Mouse (Mus musculus): ENCODE results near the gene Ltbp1. TPM values are rescaled to one million over a fixed set of nuclear protein-coding genes. Genes with fewer than 3 reads are reported as not detected.

Ltbp1 gene
- polyA plus RNA-seq, 1 experiment from 2014 or later, result 2.5 TPM

DNA sequence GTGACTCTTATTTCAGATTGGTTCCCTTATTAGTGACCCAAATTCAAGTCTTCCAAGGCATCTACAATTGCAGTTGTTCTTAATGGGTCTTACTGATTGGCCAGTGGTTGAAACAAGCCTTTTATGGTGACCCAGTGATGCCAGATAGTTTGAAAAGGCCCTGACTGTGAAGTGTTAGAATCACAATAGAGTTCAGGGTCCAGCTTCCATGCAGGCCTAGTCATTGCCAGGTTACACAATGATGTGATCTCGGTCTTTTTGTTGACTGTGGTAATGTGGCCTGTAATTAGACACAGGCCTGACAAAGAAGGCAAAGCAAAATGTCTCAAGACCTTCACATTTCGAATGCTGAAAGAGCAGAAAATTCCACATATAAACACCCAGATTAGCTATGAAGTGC is 227.8 kb downstream of the Ltbp1 start:
- no peak overlapping the region for H3K4me2 ChIP-seq (ENCODE audit: low read length)
- ATAC-seq (ENCODE audit: low FRiP score, low TSS enrichment) (no peak), DNase-seq (no peak)
- H3K9ac ChIP-seq (replicated peaks; ENCODE audit: low read length), result no peak overlapping the region
- H3K4me1 ChIP-seq (ENCODE audit: control insufficient read depth, insufficient read depth, low read length), result no peaks in the 10 kb centered on the region
- no peaks in the 10 kb centered on the region for H3K27me3 ChIP-seq (ENCODE audit: control insufficient read depth, insufficient read depth, low read length)
- H3K9me3 ChIP-seq (ENCODE audit: control insufficient read depth, low read length), result no peaks in the 10 kb centered on the region
- H3K4me3 ChIP-seq (replicated peaks; ENCODE audit: low read depth, low read length), result no peak overlapping the region
- H3K27ac ChIP-seq (replicated peaks; ENCODE audit: low read depth, low read length), result no peak overlapping the region
- H3K36me3 ChIP-seq (ENCODE audit: control insufficient read depth, insufficient read depth, low read length), result no peaks in the 10 kb centered on the region
- 24% methylated on average over 2 of the region's 2 CpGs for WGBS

DNA sequence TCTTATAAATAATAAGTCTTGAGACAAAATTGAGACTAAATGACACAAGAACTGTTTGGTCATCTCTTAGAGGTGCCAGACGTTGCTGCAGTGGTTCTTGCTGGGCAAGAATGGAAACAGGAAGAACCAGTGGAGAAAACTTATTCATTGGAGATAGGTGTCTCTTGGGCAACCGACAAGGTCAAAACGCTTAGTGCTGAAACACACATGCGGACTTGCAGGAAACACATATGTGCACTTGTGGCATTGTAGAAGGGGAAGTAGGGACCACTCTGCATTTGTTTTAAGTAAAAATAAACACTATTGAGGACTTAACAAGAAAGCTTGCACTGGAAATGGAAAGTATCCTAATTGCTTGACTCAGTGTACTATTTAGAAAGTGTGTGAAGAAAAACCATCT is 228.6 kb downstream of the Ltbp1 start:
- WGBS, result 90% methylated on average over 4 of the region's 4 CpGs
- Histone ChIP-seq H3K4me1 (ENCODE audit: control insufficient read depth, insufficient read depth, low read length) (no peaks in the 10 kb centered on the region), H3K9ac (replicated peaks; ENCODE audit: low read length) (no peak overlapping the region), H3K27me3 (ENCODE audit: control insufficient read depth, insufficient read depth, low read length) (no peaks in the 10 kb centered on the region), H3K36me3 (ENCODE audit: control insufficient read depth, insufficient read depth, low read length) (no peaks in the 10 kb centered on the region), H3K4me2 (ENCODE audit: low read length) (no peak overlapping the region), H3K9me3 (ENCODE audit: control insufficient read depth, low read length) (no peaks in the 10 kb centered on the region), H3K27ac (replicated peaks; ENCODE audit: low read depth, low read length) (no peak overlapping the region), H3K4me3 (replicated peaks; ENCODE audit: low read depth, low read length) (no peak overlapping the region)
- no peak for ATAC-seq (ENCODE audit: low FRiP score, low TSS enrichment)
- no peak for DNase-seq

DNA sequence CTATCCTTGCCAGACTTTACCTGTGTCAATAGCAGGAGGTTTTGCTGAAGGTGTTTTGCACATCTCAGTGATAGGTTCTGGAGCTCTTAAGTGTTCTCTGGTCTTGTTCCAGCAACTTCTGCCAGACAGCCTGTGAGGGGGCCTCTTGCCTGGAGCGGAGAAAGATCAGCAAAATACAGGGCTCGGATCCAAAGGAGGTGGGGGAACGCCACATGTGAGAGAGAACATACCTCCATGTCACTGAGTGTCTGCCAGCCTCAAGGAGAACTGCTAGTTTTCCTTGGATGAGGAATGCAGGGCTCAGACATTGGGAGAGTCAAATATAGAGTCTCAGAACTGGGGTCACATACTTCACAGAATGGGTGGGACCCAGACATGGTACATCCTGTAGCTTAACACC is 230.4 kb downstream of the Ltbp1 start:
- no peak overlapping the region for H3K4me3 ChIP-seq (replicated peaks; ENCODE audit: low read depth, low read length)
- DNase-seq (no peak), ATAC-seq (ENCODE audit: low FRiP score, low TSS enrichment) (no peak)
- no peaks in the 10 kb centered on the region for H3K27me3 ChIP-seq (ENCODE audit: control insufficient read depth, insufficient read depth, low read length)
- H3K4me1 ChIP-seq (ENCODE audit: control insufficient read depth, insufficient read depth, low read length), result no peaks in the 10 kb centered on the region
- H3K9me3 ChIP-seq (ENCODE audit: control insufficient read depth, low read length), result no peaks in the 10 kb centered on the region
- WGBS, result 92% methylated on average over 3 of the region's 3 CpGs
- no peak overlapping the region for H3K4me2 ChIP-seq (ENCODE audit: low read length)
- H3K36me3 ChIP-seq (ENCODE audit: control insufficient read depth, insufficient read depth, low read length), result no peaks in the 10 kb centered on the region
- no peak overlapping the region for H3K27ac ChIP-seq (replicated peaks; ENCODE audit: low read depth, low read length)
- H3K9ac ChIP-seq (replicated peaks; ENCODE audit: low read length), result no peak overlapping the region

GRCm38 (mm10) chr17:75236543-75236942 is 231.2 kb downstream of the Ltbp1 start:
- no peak for ATAC-seq (ENCODE audit: low FRiP score, low TSS enrichment)
- WGBS, result 94% methylated on average over 2 of the region's 2 CpGs

DNA sequence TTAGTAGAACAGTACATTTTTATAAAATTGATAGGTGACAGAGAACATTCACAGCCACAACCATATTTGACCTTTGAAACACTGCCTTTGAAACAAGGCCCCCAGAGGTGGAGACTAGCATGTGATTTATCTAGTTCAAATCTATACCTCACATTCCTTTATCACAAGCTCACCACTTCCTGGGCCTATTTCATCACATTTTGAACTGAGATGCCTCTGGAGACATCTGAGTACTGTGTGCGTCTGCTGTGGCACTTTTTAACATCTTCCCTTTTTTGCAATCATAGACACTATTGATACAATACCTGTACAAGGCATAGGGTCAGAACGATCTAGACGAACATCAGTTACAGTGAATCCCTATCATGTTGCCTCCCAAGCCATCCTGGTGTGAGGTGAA is 232.1 kb downstream of the Ltbp1 start:
- 90% methylated on average over 3 of the region's 3 CpGs for WGBS
- no peak overlapping the region for H3K4me2 ChIP-seq (ENCODE audit: low read length)
- DNase-seq (no peak), ATAC-seq (ENCODE audit: low FRiP score, low TSS enrichment) (no peak)
- H3K4me3 ChIP-seq (replicated peaks; ENCODE audit: low read depth, low read length), result no peak overlapping the region
- H3K9me3 ChIP-seq (ENCODE audit: control insufficient read depth, low read length), result no peaks in the 10 kb centered on the region
- H3K36me3 ChIP-seq (ENCODE audit: control insufficient read depth, insufficient read depth, low read length), result no peaks in the 10 kb centered on the region
- no peak overlapping the region for H3K9ac ChIP-seq (replicated peaks; ENCODE audit: low read length)
- no peaks in the 10 kb centered on the region for H3K27me3 ChIP-seq (ENCODE audit: control insufficient read depth, insufficient read depth, low read length)
- no peak overlapping the region for H3K27ac ChIP-seq (replicated peaks; ENCODE audit: low read depth, low read length)
- no peaks in the 10 kb centered on the region for H3K4me1 ChIP-seq (ENCODE audit: control insufficient read depth, insufficient read depth, low read length)

More at GRCm38 (mm10) chr17:75236543-75236942, 231.2 kb downstream of the Ltbp1 start:
- no peak overlapping the region for H3K27ac ChIP-seq (replicated peaks; ENCODE audit: low read depth, low read length)
- H3K9ac ChIP-seq (replicated peaks; ENCODE audit: low read length), result no peak overlapping the region
- no peaks in the 10 kb centered on the region for H3K9me3 ChIP-seq (ENCODE audit: control insufficient read depth, low read length)
- H3K4me1 ChIP-seq (ENCODE audit: control insufficient read depth, insufficient read depth, low read length), result no peaks in the 10 kb centered on the region
- H3K36me3 ChIP-seq (ENCODE audit: control insufficient read depth, insufficient read depth, low read length), result no peaks in the 10 kb centered on the region
- DNase-seq, result no peak
- no peak overlapping the region for H3K4me3 ChIP-seq (replicated peaks; ENCODE audit: low read depth, low read length)
- H3K4me2 ChIP-seq (ENCODE audit: low read length), result no peak overlapping the region
- no peaks in the 10 kb centered on the region for H3K27me3 ChIP-seq (ENCODE audit: control insufficient read depth, insufficient read depth, low read length)

DNA sequence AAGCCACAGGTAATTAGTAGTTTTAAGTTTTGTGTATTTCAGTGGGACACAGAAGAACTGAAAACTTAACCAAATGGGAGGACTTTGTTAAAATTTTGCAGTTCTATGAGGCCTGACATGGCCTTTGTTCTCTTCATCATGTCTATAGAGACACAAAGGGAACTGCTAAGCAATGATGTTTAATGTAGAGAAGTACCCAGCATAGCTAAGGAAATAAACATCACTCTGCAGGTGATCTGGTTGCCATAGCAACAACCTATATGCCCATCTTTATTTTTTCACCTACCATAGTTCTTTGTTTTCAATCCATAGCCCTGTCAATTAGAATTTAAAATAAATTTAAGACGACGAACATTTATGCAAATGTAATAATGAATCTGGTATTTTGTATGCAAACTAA is 233.3 kb downstream of the Ltbp1 start:
- WGBS, result 83% methylated on average over 2 of the region's 2 CpGs
- Histone ChIP-seq H3K9ac (replicated peaks; ENCODE audit: low read length) (no peak overlapping the region), H3K9me3 (ENCODE audit: control insufficient read depth, low read length) (no peaks in the 10 kb centered on the region), H3K4me1 (ENCODE audit: control insufficient read depth, insufficient read depth, low read length) (no peaks in the 10 kb centered on the region), H3K4me2 (ENCODE audit: low read length) (no peak overlapping the region), H3K4me3 (replicated peaks; ENCODE audit: low read depth, low read length) (no peak overlapping the region), H3K27me3 (ENCODE audit: control insufficient read depth, insufficient read depth, low read length) (no peaks in the 10 kb centered on the region), H3K36me3 (ENCODE audit: control insufficient read depth, insufficient read depth, low read length) (no peaks in the 10 kb centered on the region), H3K27ac (replicated peaks; ENCODE audit: low read depth, low read length) (no peak overlapping the region)
- ATAC-seq (ENCODE audit: low FRiP score, low TSS enrichment) (no peak), DNase-seq (peak; percentile 28)

- ATAC-seq (ENCODE audit: low FRiP score, low TSS enrichment) (no peak), DNase-seq (no peak)
- no peaks in the 10 kb centered on the region for H3K9me3 ChIP-seq (ENCODE audit: control insufficient read depth, low read length)
- no peak overlapping the region for H3K4me2 ChIP-seq (ENCODE audit: low read length)
- 85% methylated on average over 3 of the region's 3 CpGs for WGBS
- H3K4me1 ChIP-seq (ENCODE audit: control insufficient read depth, insufficient read depth, low read length), result no peaks in the 10 kb centered on the region
- H3K27ac ChIP-seq (replicated peaks; ENCODE audit: low read depth, low read length), result no peak overlapping the region
- no peaks in the 10 kb centered on the region for H3K36me3 ChIP-seq (ENCODE audit: control insufficient read depth, insufficient read depth, low read length)
- no peak overlapping the region for H3K9ac ChIP-seq (replicated peaks; ENCODE audit: low read length)
- H3K27me3 ChIP-seq (ENCODE audit: control insufficient read depth, insufficient read depth, low read length), result no peaks in the 10 kb centered on the region
- no peak overlapping the region for H3K4me3 ChIP-seq (replicated peaks; ENCODE audit: low read depth, low read length)
These were observed 234.2 kb downstream of the Ltbp1 start for GRCm38 (mm10) chr17:75239545-75239944.

GRCm38 (mm10) chr17:75242086-75242485 is 236.7 kb downstream of the Ltbp1 start:
- Histone ChIP-seq H3K4me3 (replicated peaks; ENCODE audit: low read depth, low read length) (no peak overlapping the region), H3K27me3 (ENCODE audit: control insufficient read depth, insufficient read depth, low read length) (no peaks in the 10 kb centered on the region), H3K27ac (replicated peaks; ENCODE audit: low read depth, low read length) (no peak overlapping the region), H3K9ac (replicated peaks; ENCODE audit: low read length) (no peak overlapping the region), H3K9me3 (ENCODE audit: control insufficient read depth, low read length) (no peaks in the 10 kb centered on the region), H3K4me2 (ENCODE audit: low read length) (no peak overlapping the region), H3K4me1 (ENCODE audit: control insufficient read depth, insufficient read depth, low read length) (no peaks in the 10 kb centered on the region), H3K36me3 (ENCODE audit: control insufficient read depth, insufficient read depth, low read length) (no peaks in the 10 kb centered on the region)
- DNase-seq (no peak), ATAC-seq (ENCODE audit: low FRiP score, low TSS enrichment) (no peak)
- WGBS, result 96% methylated on average over 1 of the region's 1 CpGs

DNA sequence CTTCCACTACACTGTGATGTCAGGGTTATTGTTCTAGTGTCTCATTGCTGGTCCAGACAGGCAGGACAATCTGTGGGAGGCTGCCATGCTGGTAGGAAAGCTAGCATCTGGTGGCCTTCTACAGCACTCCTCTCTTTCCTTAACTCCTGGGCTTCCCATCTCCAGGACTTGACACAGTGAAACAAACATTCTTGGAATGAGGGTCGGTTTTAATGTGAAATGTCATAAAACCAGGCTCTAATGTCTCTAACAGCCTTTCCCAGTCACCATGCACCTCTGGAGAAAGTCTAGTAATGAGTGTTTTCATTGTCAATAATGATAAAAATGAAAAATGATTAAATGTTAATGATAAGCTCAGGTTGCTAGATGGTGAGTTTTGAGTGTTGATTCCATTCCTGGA is 237.9 kb downstream of the Ltbp1 start:
- ATAC-seq (ENCODE audit: low FRiP score, low TSS enrichment), result no peak
- WGBS, result 81% methylated on average over 1 of the region's 1 CpGs
- Histone ChIP-seq H3K36me3 (ENCODE audit: control insufficient read depth, insufficient read depth, low read length) (no peaks in the 10 kb centered on the region), H3K4me2 (ENCODE audit: low read length) (no peak overlapping the region), H3K27ac (replicated peaks; ENCODE audit: low read depth, low read length) (no peak overlapping the region), H3K9me3 (ENCODE audit: control insufficient read depth, low read length) (no peaks in the 10 kb centered on the region), H3K4me3 (replicated peaks; ENCODE audit: low read depth, low read length) (no peak overlapping the region), H3K9ac (replicated peaks; ENCODE audit: low read length) (no peak overlapping the region), H3K4me1 (ENCODE audit: control insufficient read depth, insufficient read depth, low read length) (no peaks in the 10 kb centered on the region), H3K27me3 (ENCODE audit: control insufficient read depth, insufficient read depth, low read length) (no peaks in the 10 kb centered on the region)
- DNase-seq, result no peak

All from midbrain, embryonic 14.5 days (tissue).